Mouse (Mus musculus): Measurements from ENCODE around the gene Dph1.

- TF ChIP-seq POLR2A (IDR thresholded peaks at IDR 0.05; ENCODE audit: low read depth, low read length) (0 out of 2 replicates have a peak, but pooled peaks have one; percentile 25), CTCF (IDR thresholded peaks at IDR 0.05; ENCODE audit: borderline replicate concordance, insufficient read depth, low read length) (no peak)
Measured at GRCm38 (mm10) chr11:75162591-75163080, 28.4 kb downstream of the Dph1 start.
